Mouse (Mus musculus) urinary bladder, postnatal 4 days (tissue): ENCODE results near the gene Gtpbp3.

Experiments used
- DNase-seq, 2 experiments: peaks; one replicate each; pipeline ENCODE4 v3.0.0; 2021 to 2022; ENCODE audit warnings: low spot score in 2 of 2

Gtpbp3 gene

GRCm38 (mm10) chr8:71469411-71469810, 18.5 kb upstream of the Gtpbp3 start:
- peak in 1 of 2 experiments; percentile 50 for DNase-seq

- no peak for DNase-seq
Measured at GRCm38 (mm10) chr8:71470146-71470912, 17.6 kb upstream of the Gtpbp3 start.

- no peak for DNase-seq
Measured at GRCm38 (mm10) chr8:71470913-71471255, 17.0 kb upstream of the Gtpbp3 start.

- no peak for DNase-seq
Measured at GRCm38 (mm10) chr8:71471861-71472260, 16.0 kb upstream of the Gtpbp3 start.

- DNase-seq: no peak
Measured at GRCm38 (mm10) chr8:71472601-71473386, 15.1 kb upstream of the Gtpbp3 start.

- DNase-seq: no peak
Measured at GRCm38 (mm10) chr8:71474344-71474743, 13.6 kb upstream of the Gtpbp3 start.

GRCm38 (mm10) chr8:71474785-71475701, 12.9 kb upstream of the Gtpbp3 start:
- DNase-seq: no peak

- no peak for DNase-seq
Measured at GRCm38 (mm10) chr8:71475702-71476075, 12.2 kb upstream of the Gtpbp3 start.

GRCm38 (mm10) chr8:71476099-71476940, 11.6 kb upstream of the Gtpbp3 start:
- DNase-seq: peak; percentile 77 to 81

- no peak for DNase-seq
Measured at GRCm38 (mm10) chr8:71477196-71477845, 10.6 kb upstream of the Gtpbp3 start.

GRCm38 (mm10) chr8:71478943-71479342, 9.0 kb upstream of the Gtpbp3 start:
- DNase-seq: no peak

- DNase-seq: no peak
Measured at GRCm38 (mm10) chr8:71483932-71484331, 4.0 kb upstream of the Gtpbp3 start.

GRCm38 (mm10) chr8:71484736-71485135, 3.2 kb upstream of the Gtpbp3 start:
- DNase-seq: no peak

- DNase-seq: peak; percentile 78 to 87
Measured at GRCm38 (mm10) chr8:71485142-71486135, 2.5 kb upstream of the Gtpbp3 start, which contains the start of gene Ano8. Gene Ano8, minus strand, starts transcription at chr8:71485963.

GRCm38 (mm10) chr8:71486136-71486529, 1.8 kb upstream of the Gtpbp3 start:
- DNase-seq: no peak

- peak; percentile 84 for DNase-seq
Measured at GRCm38 (mm10) chr8:71488454-71488853, 551 bp downstream of the Gtpbp3 start.

GRCm38 (mm10) chr8:71495039-71495438, 7.1 kb downstream of the Gtpbp3 start:
- DNase-seq: peak; percentile 75 to 89

GRCm38 (mm10) chr8:71495811-71496210, 7.9 kb downstream of the Gtpbp3 start:
- no peak for DNase-seq

GRCm38 (mm10) chr8:71496481-71496880, 8.6 kb downstream of the Gtpbp3 start:
- peak; percentile 78 to 89 for DNase-seq
